Mouse (Mus musculus) liver, embryonic 14.5 days (tissue): ENCODE data around the gene Kcna10.

Source experiments
- CTCF ChIP-seq: IDR thresholded peaks from 2 replicates; pipeline ENCODE4 v1.5.1; 2016; ENCODE audit warnings: antibody characterized with exemption, low read depth, control low read depth
- EP300 ChIP-seq: IDR thresholded peaks from 2 replicates; pipeline ENCODE4 v1.6.1; 2016; ENCODE audit warnings: antibody characterized with exemption, low read depth

GRCm38 (mm10) chr3:107150872-107151540, 31.9 kb upstream of the Kcna10 start:
- no peak for TF ChIP-seq CTCF
- TF ChIP-seq EP300, result no peak
